Mouse (Mus musculus): ENCODE measurements around the gene Tsr3.
A peak's percentile ranks its signal among the peaks of the same experiment; 100 is the strongest.

Gene Tsr3

DNA sequence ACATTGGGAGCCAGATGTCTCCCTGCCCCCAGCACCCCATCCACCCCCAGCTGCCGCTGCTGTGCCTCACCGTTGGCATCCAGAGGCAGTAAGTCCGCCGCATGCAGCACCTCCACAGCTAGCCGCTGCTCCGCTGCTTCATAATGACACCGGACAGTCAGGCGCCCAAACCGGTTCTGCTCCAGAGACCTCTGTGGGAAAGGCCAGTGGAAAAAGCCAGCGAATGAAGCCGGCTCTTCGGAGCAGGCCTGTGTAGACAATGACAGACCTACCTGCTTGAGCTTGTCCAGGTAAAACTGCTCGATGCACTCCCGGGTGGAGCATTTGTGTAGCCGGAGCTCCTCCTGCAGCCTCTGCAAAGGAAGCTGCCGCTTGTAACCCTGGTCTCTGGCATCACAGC, 4.3 kb downstream of the Tsr3 start:
- peak; percentile 32 for DNase-seq

DNA sequence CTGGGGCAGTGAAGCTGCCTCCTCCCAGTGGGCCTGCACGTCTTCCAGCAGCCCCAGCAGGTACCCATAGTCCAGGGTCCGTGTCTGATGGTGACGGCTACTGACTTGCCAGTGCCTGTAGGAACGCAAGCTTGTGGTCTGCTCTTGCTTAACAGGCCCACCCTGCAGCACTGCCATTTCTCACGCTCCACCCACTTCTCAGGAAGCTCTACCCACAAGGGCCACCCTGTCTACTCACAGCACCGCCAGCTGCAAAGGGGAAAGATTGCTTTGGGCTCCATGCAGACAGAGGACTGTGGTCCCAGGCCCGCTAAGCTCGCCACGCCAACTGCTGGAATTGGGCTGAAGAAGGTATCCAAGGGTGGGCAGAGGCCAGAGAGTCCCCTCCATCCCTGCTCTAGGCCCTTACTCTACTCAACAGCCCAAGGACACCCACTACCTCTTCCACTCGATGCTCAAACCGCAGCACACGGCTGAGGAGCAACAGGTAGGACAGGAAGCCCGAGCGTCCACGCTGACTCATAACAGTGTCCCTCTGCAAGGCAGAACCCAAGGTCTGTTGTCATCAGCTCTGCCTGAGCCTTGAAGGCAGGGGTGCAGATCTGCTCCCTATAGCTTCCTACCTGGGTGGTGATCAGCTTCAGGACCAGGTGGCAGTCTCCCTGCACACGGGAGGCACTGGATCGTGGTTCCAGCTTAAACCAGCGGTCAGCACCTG, 8.2 kb downstream of the Tsr3 start:
- no peak for DNase-seq

DNA sequence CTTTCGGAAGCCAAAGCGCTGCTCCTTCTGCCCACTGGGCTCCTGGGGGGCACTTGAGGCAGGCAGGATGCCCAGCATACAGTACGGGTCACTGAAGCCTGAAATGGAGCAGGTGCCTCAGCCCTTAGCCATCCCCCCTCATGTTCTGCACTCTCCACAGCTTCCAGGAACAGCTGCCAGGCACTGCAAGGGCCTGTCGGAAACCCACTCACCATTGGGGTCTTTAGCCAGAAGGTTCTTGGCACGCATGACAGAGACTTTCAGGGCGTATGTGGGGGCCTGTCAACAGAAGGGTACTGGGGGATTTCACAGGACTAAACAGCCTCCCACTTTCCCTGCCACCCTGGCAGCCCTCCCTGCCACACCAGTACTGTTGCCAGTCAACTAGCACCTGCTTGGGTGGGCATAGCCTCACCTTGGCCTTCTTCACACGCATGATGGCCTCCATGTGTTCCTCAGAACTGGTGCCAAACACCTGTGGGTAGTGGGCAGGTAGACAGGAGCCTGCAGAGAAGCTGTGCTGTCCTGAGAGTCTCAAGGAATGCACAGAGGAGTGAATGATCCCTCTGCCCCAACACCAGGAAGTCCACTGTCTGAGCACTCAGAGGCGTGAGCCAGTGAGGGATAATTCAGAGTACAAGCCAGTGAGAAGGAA, 10.3 kb downstream of the Tsr3 start:
- DNase-seq = no peak

DNA sequence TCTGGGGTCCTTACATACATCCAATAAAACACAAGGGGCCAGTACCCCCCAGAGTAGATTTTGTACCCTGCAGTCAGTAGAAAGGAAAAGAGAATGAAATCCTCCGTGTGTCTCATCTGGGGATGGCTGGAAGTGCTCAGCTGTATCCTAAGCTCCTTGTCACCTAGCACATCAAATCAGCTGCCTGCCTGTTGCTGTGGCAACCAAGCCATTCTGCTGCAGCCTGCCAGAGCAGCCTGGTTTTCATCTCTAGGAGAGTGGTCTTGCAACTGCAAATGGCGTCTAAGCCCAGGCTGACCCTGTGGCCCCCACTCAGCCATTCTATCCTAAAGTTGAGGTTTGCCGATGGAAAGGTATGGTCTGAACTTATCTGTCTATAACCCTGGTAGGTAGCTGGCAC, 12.7 kb downstream of the Tsr3 start:
- no peak for DNase-seq

DNA sequence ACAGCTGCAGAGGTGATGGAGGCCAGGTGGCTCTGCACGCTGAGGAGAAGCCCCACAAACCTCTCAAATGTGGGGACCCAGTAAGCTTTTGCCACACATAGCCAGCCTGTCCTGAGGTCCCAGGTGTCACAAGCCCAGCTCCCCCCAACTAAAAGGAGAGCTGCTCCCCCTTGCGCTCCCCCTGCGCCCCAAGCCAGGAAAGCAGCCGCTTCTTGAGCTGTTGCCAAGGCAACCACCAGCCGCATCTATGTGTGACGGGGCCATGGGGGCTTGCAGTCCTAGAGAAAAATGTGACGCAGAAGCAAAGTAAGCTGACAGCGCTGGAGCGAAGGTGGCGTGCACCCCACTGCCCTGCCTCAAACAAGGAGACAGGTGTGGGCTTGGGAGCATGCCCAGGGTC, 13.8 kb downstream of the Tsr3 start:
- no peak for DNase-seq

DNA sequence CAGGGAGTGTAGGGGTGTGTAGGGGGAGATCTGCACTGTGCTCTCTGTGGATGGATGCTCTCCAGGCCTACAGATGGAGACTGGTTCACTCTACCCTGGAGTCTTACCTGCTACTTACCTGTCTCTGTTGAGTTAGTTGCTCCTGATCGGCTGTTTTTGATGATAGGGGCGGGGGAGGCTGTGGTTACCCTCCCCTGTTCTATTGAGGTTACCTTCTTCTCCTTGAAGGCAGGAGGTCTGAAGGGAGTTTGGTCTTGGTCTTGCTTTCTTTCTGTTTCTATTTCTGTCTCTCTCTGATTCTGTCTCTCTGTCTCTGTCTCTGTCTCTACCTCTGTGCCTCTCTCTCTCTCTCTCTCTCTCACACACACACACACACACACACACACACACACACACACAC, 15.1 kb downstream of the Tsr3 start:
- DNase-seq = no peak

DNA sequence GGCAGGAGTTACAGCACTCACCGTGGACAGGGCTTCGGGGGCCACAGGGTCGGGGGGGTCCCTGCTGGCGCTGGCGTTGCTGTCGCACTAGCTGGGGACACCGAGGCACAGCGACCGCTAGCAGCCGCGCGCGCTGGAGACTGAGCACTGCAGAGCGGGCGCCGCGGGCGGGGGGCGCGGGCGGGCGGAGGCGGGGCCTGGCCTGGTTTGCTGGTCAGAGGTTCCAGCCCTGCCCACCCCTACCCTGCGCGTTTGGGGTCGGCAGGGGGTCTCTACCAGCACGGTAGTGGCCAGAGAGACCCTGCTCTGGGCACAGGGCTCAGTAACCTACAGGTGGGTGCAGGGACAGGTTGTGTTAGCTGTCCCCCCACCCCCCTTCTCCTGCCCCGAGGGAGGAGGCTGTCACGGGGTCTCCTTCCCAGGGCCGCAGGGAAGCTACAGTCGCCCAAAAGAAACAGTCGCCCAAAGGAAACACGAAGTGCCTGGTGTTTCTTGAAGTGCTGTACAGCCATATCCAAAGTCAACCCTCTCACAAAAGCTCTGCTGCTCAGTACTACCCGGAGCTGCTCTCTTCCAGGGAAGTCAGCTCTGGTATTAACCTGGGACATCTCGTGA, 16.3 kb downstream of the Tsr3 start, which contains the start of gene Baiap3:
Baiap3 (minus strand) TSS at position 225 of the 615 bp plus-strand sequence.
- peak; percentile 58 for DNase-seq

DNA sequence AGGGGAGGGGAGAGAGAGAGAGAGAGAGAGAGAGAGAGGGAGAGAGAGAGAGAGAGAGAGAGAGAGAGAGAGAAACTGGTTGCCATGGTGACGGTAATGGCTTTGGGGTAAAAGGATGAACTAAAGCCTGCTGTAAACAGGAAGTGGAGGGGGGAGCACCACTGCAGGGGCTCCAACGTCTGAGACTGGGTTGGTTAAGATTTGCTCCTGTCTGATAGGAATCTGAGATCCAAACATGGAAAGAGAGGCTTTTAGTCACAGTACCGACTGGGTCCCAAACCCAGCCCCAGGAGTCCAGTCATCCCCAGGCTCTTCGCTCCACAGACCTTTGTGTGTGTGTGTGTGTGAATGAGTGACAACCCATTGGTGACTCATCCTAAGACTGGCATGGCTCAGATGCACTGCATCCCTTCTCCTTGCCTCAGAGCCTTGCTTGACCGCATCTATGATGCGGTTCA, 17.9 kb downstream of the Tsr3 start:
- DNase-seq = peak; percentile 38

DNA sequence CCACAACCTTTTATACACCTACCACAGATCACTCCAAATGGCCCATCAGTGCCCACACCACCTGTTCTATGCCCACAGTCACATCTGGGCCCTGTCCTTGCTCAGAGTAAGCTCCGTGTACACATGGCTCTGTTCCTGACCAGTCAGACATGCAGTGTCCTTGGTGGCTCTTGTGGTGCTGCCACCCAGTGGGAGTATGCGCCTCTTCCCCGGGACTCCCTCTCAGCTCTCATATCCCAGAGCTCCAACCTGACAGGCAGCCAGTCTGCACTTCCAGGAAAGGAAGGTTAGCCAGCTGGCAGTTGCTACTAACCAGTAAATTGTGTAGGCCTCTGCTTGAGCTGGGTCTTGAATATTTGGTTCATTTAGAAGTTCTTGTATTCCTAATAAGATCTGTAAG, 24.5 kb downstream of the Tsr3 start:
- peak; percentile 37 for DNase-seq

DNA sequence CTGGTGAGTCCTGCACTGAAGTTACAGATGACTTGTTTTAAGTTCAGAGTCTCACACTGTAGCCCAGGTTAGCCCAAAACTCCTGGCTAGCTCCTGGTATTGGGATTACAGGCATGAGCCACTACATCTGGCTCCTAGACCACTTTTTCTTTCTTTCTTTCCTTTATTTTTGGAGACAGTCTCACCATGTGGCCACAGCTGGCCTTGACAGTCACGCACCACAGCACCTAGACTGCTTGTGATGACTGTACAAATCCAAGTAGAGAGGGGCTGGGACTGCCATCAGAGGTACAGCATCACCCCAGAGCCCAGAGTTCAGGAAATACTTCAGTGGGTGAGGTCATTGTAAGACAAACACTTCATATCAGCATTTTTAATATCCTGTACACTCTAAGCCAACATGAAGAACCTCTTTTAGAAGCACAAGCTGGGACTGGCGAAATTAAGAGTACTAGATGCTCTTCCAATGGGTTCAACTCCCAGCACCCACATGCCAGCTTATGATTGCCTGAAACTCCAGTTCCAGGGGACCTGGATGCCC, 30.9 kb downstream of the Tsr3 start:
- DNase-seq = no peak

DNA sequence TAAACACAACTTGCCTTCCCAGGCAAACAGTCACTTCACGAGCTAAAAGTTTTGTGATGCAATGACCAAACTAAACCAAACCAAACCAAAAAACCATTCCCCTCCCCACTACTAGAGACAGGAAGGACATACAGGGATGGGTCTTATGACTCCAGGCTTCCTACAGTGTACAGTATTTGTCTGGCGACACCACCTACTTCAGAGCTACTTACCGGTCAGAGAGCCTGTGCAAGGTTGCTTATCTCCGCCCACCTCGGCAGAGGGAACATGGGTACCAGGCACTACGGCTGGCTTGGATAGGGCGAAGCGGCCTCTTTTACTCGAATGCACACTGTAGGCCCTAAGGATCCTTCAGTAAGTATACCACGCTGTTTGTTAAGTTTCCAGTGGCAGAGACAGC, 32.4 kb downstream of the Tsr3 start:
- DNase-seq = peak; percentile 49

DNA sequence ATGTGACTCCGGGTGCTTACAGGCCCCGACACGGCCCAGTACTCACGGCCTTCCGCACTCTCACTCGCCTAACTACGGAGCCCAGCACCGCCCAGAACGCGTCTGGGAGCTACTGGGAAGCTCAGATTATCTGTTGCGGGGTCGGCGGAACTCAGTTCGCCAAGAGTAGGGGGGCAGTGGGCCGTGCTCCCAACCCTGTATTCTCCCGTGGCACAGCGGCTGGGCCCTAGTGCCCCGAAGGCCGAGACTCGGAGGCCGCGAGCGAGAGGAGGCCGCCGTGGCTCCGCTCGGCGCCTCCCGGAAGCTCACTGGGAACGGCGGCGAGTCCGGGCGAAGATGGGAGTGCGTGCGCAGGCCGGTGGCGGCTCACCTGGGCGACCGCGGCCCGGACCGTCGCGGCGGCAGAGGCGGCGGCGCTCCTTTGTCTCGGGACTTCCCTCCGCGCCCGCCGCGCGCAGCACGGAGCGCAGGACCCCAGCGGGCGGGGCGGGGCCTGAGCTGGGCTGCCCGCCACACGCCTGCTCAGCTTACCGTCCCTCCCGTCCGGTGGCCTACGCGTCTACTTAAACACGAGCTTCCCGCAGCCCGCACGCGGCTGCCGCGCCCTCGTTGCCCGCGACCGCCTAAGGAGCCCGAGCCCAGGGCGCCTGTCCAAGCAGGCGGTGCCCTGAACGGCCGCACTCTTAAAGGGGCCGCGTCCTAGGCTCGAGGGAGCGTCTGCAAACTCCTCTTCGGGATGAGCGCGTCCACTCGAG, 33.2 kb downstream of the Tsr3 start:
- DNase-seq = no peak

DNA sequence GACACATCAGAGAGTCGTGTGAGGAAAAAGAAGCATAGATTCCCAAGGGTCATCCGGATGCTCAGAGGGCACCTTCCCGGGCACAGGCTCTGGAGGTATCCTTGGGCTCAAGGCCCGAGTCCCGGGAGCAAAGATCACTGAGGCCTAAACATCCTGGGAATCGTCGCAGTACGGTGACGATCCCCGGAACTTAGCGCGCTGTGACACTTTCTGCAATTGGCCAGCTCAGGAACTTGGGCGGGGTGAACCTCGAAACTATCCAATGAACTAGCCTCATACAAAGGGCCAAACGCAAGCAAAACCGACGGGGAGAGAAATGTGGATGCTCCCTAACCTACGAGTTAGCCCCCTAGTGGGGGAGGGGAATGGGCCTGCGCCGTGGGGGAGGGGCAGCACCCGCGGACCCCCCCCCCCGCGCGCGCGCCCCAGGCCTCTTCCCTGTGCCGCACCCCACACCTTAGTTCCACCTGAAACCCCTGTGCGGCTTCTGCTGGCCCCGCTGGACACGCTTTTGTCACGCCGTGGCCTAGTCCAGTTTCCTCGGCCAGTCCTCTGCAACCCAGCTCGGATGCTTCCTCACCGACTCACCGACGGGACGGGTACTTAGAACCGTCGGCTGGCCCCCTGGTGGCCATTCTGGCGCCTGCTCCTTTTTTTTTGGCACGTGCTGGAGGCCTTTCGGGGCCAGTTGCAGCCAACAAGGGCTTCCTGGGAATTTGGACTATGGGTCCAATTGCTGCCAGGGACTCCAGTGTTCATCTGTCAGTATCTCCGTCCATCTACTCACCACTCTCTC, 33.9 kb downstream of the Tsr3 start:
- DNase-seq = peak; percentile 98

DNA sequence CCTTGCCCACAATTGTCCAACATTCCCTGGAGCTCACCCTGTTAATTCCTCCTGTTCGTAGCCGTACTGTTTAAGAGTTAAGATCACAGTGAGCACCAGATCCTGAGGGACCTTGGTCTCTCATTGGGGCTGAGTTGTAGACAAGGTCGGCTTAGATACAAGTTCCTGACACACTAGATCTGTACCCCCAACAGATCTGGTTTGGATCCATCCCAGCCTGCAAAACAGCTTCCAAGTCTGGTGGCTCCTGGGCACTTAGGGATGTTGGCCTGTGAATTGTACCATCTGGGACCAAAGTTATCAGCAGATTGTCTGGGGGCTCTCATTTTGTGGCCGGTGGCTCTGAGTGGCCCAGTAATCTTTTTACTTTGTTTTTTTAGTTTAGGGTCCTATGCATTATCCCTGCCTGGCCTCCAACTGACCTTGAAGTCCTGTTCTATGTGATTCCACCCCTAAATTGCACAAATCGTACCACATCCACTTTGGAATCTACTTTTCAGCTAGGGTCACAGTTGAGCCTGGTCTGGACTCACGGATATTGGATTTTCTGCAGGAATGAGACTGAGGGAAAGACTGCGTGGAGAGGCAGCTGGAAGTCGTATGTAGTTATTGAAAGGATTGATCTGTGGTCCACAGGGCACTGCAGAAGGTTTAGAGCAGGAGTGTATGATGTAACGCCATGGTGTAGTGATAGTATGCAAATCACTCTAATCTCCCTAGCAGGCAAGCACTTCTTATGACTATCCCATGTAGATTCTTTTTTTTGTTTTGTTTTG, 34.8 kb downstream of the Tsr3 start, which contains the start of gene Ube2i:
Ube2i (minus strand) TSS at position 52 of the 776 bp plus-strand sequence.
- no peak for DNase-seq

DNA sequence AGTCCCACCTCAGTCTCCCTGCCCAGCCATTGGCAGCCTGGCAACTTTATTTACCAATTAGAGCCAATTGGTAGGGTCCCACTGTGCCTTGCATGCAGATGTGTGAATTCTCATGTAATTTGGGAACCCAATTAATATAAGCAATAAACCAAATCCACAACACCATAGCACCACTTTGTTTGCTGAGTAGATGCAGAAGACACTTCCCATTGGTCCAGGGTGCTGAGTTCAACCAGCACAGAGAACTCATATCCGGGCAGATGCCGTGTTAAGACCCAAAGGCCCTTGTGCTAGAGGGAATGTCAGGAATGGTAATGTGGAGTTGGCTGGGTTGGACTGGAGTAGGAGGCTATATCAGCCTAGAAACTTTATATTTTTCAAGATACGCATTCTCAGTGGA, 35.9 kb downstream of the Tsr3 start:
- no peak for DNase-seq

DNA sequence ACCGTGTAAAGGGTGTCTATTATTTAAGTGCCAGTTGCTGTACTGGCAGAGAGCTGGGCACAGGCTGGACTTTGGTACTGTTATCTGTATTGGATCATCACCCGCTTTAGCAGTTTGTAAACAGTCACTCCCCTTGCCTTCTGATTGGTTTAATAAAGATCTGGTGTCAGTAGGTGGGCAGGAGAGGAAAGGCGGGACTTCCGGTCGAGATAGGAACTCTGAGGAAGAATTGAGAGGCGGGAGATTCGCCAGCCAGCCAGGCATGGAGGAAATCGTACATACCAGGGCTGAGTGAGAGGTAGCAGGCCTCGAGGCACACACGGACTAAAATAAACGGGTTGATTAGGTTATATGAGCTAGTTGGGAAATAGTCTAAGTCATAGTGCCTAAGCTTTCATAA, 42.2 kb downstream of the Tsr3 start:
- peak; percentile 74 for DNase-seq

DNA sequence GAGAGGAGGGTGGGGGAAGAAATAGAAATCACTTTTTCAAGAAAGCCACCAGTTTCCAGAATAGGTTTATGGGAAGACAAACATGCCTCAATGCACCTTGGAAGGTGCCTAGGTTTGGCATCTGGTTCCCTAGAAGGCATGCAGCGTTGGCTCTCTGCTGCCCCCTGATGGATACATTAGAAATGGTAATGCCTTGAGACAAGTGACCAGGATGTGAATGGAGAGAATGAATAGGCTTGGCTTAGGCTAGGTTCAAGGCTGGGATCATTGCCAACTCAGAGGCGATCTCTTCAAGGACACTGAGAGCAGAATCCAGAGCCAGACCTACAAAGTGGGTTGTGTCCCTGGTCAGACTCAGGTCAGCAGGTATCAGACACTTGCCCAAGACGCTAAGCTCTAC, 45.1 kb downstream of the Tsr3 start:
- DNase-seq = peak; percentile 86

DNA sequence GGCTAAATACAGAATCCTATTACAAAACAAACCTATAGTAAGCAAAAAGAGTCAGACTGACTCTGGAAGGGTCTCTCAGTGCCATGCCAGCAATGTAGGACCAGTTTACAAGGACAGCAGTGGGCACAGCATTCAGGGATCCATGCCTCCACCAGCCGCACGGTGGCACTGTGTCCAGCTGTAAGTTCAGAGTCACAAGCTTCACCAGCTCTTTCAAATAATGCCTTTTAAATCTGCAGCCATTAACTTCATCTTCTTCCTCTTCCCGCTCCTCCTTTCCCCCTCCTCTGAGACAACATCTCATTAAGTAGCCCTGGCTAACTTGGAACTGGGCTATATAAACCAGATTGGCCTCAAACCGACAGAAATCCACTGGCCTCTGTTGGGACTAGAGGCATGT, 48.9 kb downstream of the Tsr3 start:
- DNase-seq = peak; percentile 50

DNA sequence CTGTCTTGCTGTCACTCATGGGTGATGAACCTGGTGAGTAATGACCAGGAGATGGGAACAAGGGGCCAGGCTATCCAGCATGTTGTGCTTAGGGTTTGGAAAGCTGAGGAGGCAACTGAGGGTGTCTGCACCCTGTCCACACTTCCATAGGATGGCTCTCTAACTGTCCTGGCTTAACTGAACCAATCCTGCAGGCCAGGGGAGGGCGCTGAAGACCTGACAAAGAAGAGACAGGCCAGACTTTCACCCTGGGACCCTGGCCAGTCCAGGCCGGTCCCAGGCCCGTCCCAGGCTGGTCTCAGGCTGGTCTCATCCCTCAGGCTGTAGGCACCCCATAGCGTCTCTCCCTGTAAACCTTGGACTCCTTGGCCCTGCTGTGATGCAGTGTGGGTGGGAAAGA, 50.4 kb downstream of the Tsr3 start:
- DNase-seq = no peak
